Comparison of ENCODE assay signal across 25 mouse cellular contexts in the genomic region with DNA sequence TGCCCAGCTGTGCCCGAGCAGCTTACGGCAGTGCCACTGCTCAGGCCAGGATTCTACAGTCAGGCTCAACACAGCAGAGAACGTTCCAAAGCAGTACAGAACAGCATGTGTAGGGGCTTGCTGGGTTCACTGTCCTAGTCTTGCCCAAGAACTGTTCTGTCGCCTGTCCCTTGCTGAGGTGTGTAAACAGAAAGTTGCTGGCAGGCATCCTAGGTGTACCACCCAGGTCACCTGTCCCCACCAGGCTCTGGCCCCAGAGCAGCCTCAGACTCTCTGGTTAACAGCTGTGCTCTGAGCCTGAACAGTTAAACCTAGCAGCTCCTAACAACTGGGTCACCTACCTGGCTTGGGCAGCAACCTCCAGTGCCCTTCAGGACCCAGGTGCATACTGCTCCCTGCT. TPM values are rescaled to one million over a fixed set of nuclear protein-coding genes. Genes with fewer than 3 reads are reported as not detected.
DNase-seq lines count a peak whose midpoint lies in the region; ATAC-seq and TF ChIP-seq lines count a peak whose summit lies in the region.
"Had no signal": no experiment of that assay in that cellular context is flagged by ENCODE, and none has a peak within 500 bp of the region (broad histone marks: within the 10 kb centered on the region; RNA-seq: fewer than 3 reads in every experiment).

No protein-coding gene starts in this region.

- peaks cover 31% of the 10 kb centered on the region for H3K4me1 ChIP-seq in heart, embryonic 11.5 days (ENCODE audit: control insufficient read depth, insufficient read depth, low read length)
- H3K4me1 ChIP-seq in heart, postnatal 0 days (ENCODE audit: control insufficient read depth, insufficient read depth), result 0 out of 2 replicates have a peak, but pooled peaks cover 6% of the 10 kb centered on the region
- peaks cover 11 to 39% of the 10 kb centered on the region in 2 experiments for H3K4me1 ChIP-seq in MEL (ENCODE audit: control insufficient read depth in 1 of 2, insufficient read depth in 2 of 2, low read length in 2 of 2)
- peaks cover 58% of the 10 kb centered on the region for H3K4me1 ChIP-seq in liver, embryonic 15.5 days (replicated peaks)
- no peaks in the 10 kb centered on the region for H3K4me1 ChIP-seq in midbrain, postnatal 0 days (ENCODE audit: insufficient read depth, low read length)

- no peaks in the 10 kb centered on the region for H3K9me3 ChIP-seq in heart, embryonic 11.5 days (replicated peaks; ENCODE audit: control insufficient read depth, low read length)
- H3K9me3 ChIP-seq in heart, postnatal 0 days (replicated peaks; ENCODE audit: control insufficient read depth, low read length), result no peaks in the 10 kb centered on the region
- no peaks in the 10 kb centered on the region for H3K9me3 ChIP-seq in MEL (replicated peaks; ENCODE audit: insufficient read depth, low read length)
- H3K9me3 ChIP-seq in liver, embryonic 15.5 days (replicated peaks), result no peaks in the 10 kb centered on the region
- H3K9me3 ChIP-seq in midbrain, postnatal 0 days (ENCODE audit: low read length), result no peaks in the 10 kb centered on the region
- H3K9me3 ChIP-seq: forebrain, embryonic 13.5 days; kidney, embryonic 15.5 days; midbrain, embryonic 15.5 days; neural tube, embryonic 13.5 days had no signal

- TF ChIP-seq CTCF in heart, postnatal 0 days (IDR thresholded peaks at IDR 0.05; ENCODE audit: low read depth), result no peak
- 0 out of 6 replicates have a peak, but pooled peaks of 1 of the 3 experiments have one; percentile 15 for TF ChIP-seq CTCF in MEL (IDR thresholded peaks at IDR 0.05 in 2 of 3, conservative IDR thresholded peaks at IDR 0.05 in 1 of 3; ENCODE audit: control insufficient read depth in 1 of 3, insufficient read depth in 1 of 3, low read depth in 2 of 3, low read length in 3 of 3, poor library complexity in 1 of 3, severe bottlenecking in 1 of 3)
- TF ChIP-seq CTCF in midbrain, postnatal 0 days (IDR thresholded peaks at IDR 0.05), result no peak

- no peak for TF ChIP-seq POLR2A in MEL (IDR thresholded peaks at IDR 0.05; ENCODE audit: control insufficient read depth in 1 of 2, insufficient read depth in 1 of 2, low read depth in 1 of 2, low read length in 2 of 2, poor library complexity in 1 of 2)

- DNase-seq in heart, adult 11 months, result no peak
- no peak for DNase-seq in heart, postnatal 0 days (ENCODE audit: low spot score)
- DNase-seq in heart, postnatal 10 days, result no peak
- no peak for DNase-seq in MEL (ENCODE audit: low read depth, low spot score)
- DNase-seq in midbrain, postnatal 0 days (ENCODE audit: low spot score), result no peak
- DNase-seq in frontal cortex, postnatal 10 days (ENCODE audit: low spot score in 2 of 2), result no peak
- DNase-seq: adrenal gland, postnatal 36 days; cerebellum, adult 11-12 months; gastrocnemius, adult 2 months; heart, adult 2 months; kidney, adult 11 months; kidney, postnatal 36 days; layer of hippocampus, postnatal 36 days; lung, embryonic 14.5 days; right cerebral cortex, postnatal 4 days; thymus, adult 2 months; thymus, postnatal 4 days had no signal

- H3K27ac ChIP-seq in heart, embryonic 11.5 days (ENCODE audit: low read depth, low read length), result peak overlapping the region; percentile 62
- H3K27ac ChIP-seq in heart, postnatal 0 days (ENCODE audit: low read depth), result 0 out of 2 replicates have a peak overlapping the region, but pooled peaks have one; percentile 16
- H3K27ac ChIP-seq in MEL (ENCODE audit: control insufficient read depth, low read depth, low read length), result peak overlapping the region; percentile 41
- H3K27ac ChIP-seq in liver, embryonic 15.5 days (replicated peaks), result peak overlapping the region; percentile 94
- H3K27ac ChIP-seq in midbrain, postnatal 0 days (ENCODE audit: low read depth, low read length), result no peak overlapping the region
- H3K27ac ChIP-seq: forebrain, embryonic 13.5 days; gastrocnemius, adult 2 months; heart, adult 2 months; hindbrain, postnatal 0 days; kidney, embryonic 15.5 days; midbrain, embryonic 15.5 days; neural tube, embryonic 13.5 days had no signal

- H3K79me2 ChIP-seq in MEL (ENCODE audit: control insufficient read depth, insufficient read depth, low read length, poor library complexity), result no peaks in the 10 kb centered on the region

- peaks cover 39% of the 10 kb centered on the region for H3K36me3 ChIP-seq in heart, embryonic 11.5 days (ENCODE audit: control insufficient read depth, insufficient read depth, low read length)
- H3K36me3 ChIP-seq in heart, postnatal 0 days (replicated peaks; ENCODE audit: control insufficient read depth, insufficient read depth, low read length), result peaks cover 59% of the 10 kb centered on the region
- peaks cover 8 to 21% of the 10 kb centered on the region in 2 experiments for H3K36me3 ChIP-seq in MEL (ENCODE audit: control insufficient read depth in 1 of 2, insufficient read depth in 2 of 2, low read length in 2 of 2)
- peaks cover 64% of the 10 kb centered on the region for H3K36me3 ChIP-seq in liver, embryonic 15.5 days (replicated peaks)
- peaks cover 52% of the 10 kb centered on the region for H3K36me3 ChIP-seq in midbrain, postnatal 0 days (ENCODE audit: insufficient read depth, low read length)

- H3K4me2 ChIP-seq in heart, embryonic 11.5 days, result no peak overlapping the region
- no peak overlapping the region for H3K4me2 ChIP-seq in heart, postnatal 0 days (ENCODE audit: low read depth, low read length)
- peak overlapping the region; percentile 67; the same call in 1 of the 2 replicates for H3K4me2 ChIP-seq in liver, embryonic 15.5 days
- H3K4me2 ChIP-seq in midbrain, postnatal 0 days (ENCODE audit: low read depth, low read length, poor library complexity, severe bottlenecking), result no peak overlapping the region
- H3K4me2 ChIP-seq: forebrain, embryonic 13.5 days; kidney, embryonic 15.5 days; lung, embryonic 14.5 days; midbrain, embryonic 15.5 days; neural tube, embryonic 13.5 days had no signal

- no peaks in the 10 kb centered on the region for H3K27me3 ChIP-seq in heart, embryonic 11.5 days (ENCODE audit: control insufficient read depth, insufficient read depth, low read length)
- H3K27me3 ChIP-seq in heart, postnatal 0 days (ENCODE audit: control insufficient read depth, insufficient read depth, low read length), result 0 out of 2 replicates have a peak, but pooled peaks cover 5% of the 10 kb centered on the region
- H3K27me3 ChIP-seq in MEL (ENCODE audit: control insufficient read depth in 1 of 2, insufficient read depth in 2 of 2, low read length in 2 of 2), result no peaks in the 10 kb centered on the region
- no peaks in the 10 kb centered on the region for H3K27me3 ChIP-seq in liver, embryonic 15.5 days
- no peaks in the 10 kb centered on the region for H3K27me3 ChIP-seq in midbrain, postnatal 0 days (ENCODE audit: insufficient read depth, low read length)
- H3K27me3 ChIP-seq: forebrain, embryonic 13.5 days; kidney, embryonic 15.5 days; midbrain, embryonic 15.5 days; neural tube, embryonic 13.5 days had no signal

- no peak overlapping the region; the same call in 1 of the 2 replicates for H3K9ac ChIP-seq in heart, embryonic 11.5 days (ENCODE audit: low read depth, low read length)
- no peak overlapping the region for H3K9ac ChIP-seq in heart, postnatal 0 days (replicated peaks; ENCODE audit: low read depth, low read length)
- no peak overlapping the region for H3K9ac ChIP-seq in MEL (ENCODE audit: control insufficient read depth, low read depth, low read length, poor library complexity, severe bottlenecking)
- H3K9ac ChIP-seq in liver, embryonic 15.5 days, result 0 out of 2 replicates have a peak overlapping the region, but pooled peaks have one; percentile 12
- H3K9ac ChIP-seq in midbrain, postnatal 0 days (replicated peaks; ENCODE audit: low read length, poor library complexity, severe bottlenecking), result no peak overlapping the region
- H3K9ac ChIP-seq: forebrain, embryonic 13.5 days; kidney, embryonic 15.5 days; lung, embryonic 14.5 days; midbrain, embryonic 15.5 days; neural tube, embryonic 13.5 days had no signal

- 80% methylated on average over 4 of the region's 4 CpGs for whole genome bisulfite sequencing in heart, embryonic 11.5 days (ENCODE audit: insufficient replicate concordance)
- 79% methylated on average over 4 of the region's 4 CpGs for WGBS in heart, postnatal 0 days
- 69% methylated on average over 4 of the region's 4 CpGs for whole genome bisulfite sequencing in liver, embryonic 15.5 days (ENCODE audit: insufficient replicate concordance)
- whole genome bisulfite sequencing in midbrain, postnatal 0 days, result 90% methylated on average over 4 of the region's 4 CpGs

- intact Hi-C loops in heart, postnatal 10 days (cut with DNase I), result no loop called here

- TF ChIP-seq EP300 in heart, postnatal 0 days (IDR thresholded peaks at IDR 0.05; ENCODE audit: low read depth), result no peak
- TF ChIP-seq EP300 in MEL (IDR thresholded peaks at IDR 0.05; ENCODE audit: low read depth in 1 of 2, low read length in 2 of 2), result no peak

- no peak for ATAC-seq in heart, embryonic 11.5 days (replicated peaks; ENCODE audit: insufficient number of reproducible peaks, low FRiP score, low TSS enrichment)
- no peak for ATAC-seq in heart, postnatal 0 days (ENCODE audit: insufficient read depth, low read depth)
- ATAC-seq in liver, embryonic 15.5 days (ENCODE audit: insufficient read depth), result peak; percentile 16
- no peak for ATAC-seq in midbrain, postnatal 0 days (ENCODE audit: low FRiP score)
- ATAC-seq: forebrain, embryonic 13.5 days; hindbrain, postnatal 0 days; midbrain, embryonic 15.5 days had no signal

- no peak overlapping the region for H3K4me3 ChIP-seq in heart, embryonic 11.5 days (ENCODE audit: low read depth, low read length)
- H3K4me3 ChIP-seq in heart, postnatal 0 days (ENCODE audit: low read depth, low read length), result no peak overlapping the region
- H3K4me3 ChIP-seq in MEL (ENCODE audit: control insufficient read depth in 1 of 2, insufficient read depth in 1 of 2, low read depth in 2 of 2, low read length in 2 of 2), result no peak overlapping the region
- H3K4me3 ChIP-seq in liver, embryonic 15.5 days (replicated peaks), result no peak overlapping the region
- H3K4me3 ChIP-seq in midbrain, postnatal 0 days (ENCODE audit: low read depth, low read length), result no peak overlapping the region
- H3K4me3 ChIP-seq: forebrain, embryonic 13.5 days; gastrocnemius, adult 2 months; heart, adult 2 months; kidney, embryonic 15.5 days; midbrain, embryonic 15.5 days; myocyte; neural tube, embryonic 13.5 days had no signal

- no peak for TF ChIP-seq RAD21 in MEL (IDR thresholded peaks at IDR 0.05; ENCODE audit: low read depth, low read length)

RNA-seq across cellular contexts. Expression of a gene that starts 15.7 kb away (rescaled TPM):
- 165 and 188 TPM in 2 replicates for polyA plus RNA-seq in heart, embryonic 11.5 days (2014; fragmentation: Nextera tagmentation; extraction: Ambion mirVana)
- 131 and 172 TPM in 2 replicates for total RNA-seq in heart, postnatal 0 days (2014; rRNA removed; ENCODE audit: low replicate concordance)
- 85.9 and 88.0 TPM in 2 replicates for polyA plus RNA-seq in heart, postnatal 0 days (2015; fragmentation: Nextera tagmentation; extraction: Ambion mirVana)
- total RNA-seq in heart, postnatal 10 days (2021), result 10 to 100 TPM; 89.4 to 89.9 TPM
- total RNA-seq in MEL (2012; rRNA removed), result 249 and 277 TPM in 2 replicates
- 100 to 1,000 TPM; 111 to 161 TPM for polyA plus RNA-seq in MEL (2012; ENCODE audit: insufficient read depth in 1 of 2, insufficient read length in 2 of 2, low read depth in 1 of 2, low replicate concordance in 2 of 2, missing spikeins in 1 of 2)
- polyA plus RNA-seq in liver, embryonic 15.5 days (2015; fragmentation: Nextera tagmentation; extraction: Ambion mirVana), result 123 and 141 TPM in 2 replicates
- total RNA-seq in midbrain, postnatal 0 days (2014; rRNA removed), result 192 and 199 TPM in 2 replicates
- 131 TPM in 2 replicates for polyA plus RNA-seq in midbrain, postnatal 0 days (2015; fragmentation: Nextera tagmentation; extraction: Ambion mirVana)

RNA-seq across cellular contexts. Expression of a gene that starts 37.8 kb away (rescaled TPM):
- 92.5 and 101 TPM in 2 replicates for polyA plus RNA-seq in heart, embryonic 11.5 days (2014; fragmentation: Nextera tagmentation; extraction: Ambion mirVana)
- total RNA-seq in heart, postnatal 0 days (2014; rRNA removed; ENCODE audit: low replicate concordance), result 12.2 and 27.4 TPM in 2 replicates
- 42.3 and 44.9 TPM in 2 replicates for polyA plus RNA-seq in heart, postnatal 0 days (2015; fragmentation: Nextera tagmentation; extraction: Ambion mirVana)
- 10 to 100 TPM; 21.3 to 23.8 TPM for total RNA-seq in heart, postnatal 10 days (2021)
- total RNA-seq in MEL (2012; rRNA removed), result 232 and 240 TPM in 2 replicates
- polyA plus RNA-seq in MEL (2012; ENCODE audit: insufficient read depth in 1 of 2, insufficient read length in 2 of 2, low read depth in 1 of 2, low replicate concordance in 2 of 2, missing spikeins in 1 of 2), result 100 to 1,000 TPM; 146 to 238 TPM
- polyA plus RNA-seq in liver, embryonic 15.5 days (2015; fragmentation: Nextera tagmentation; extraction: Ambion mirVana), result 68.2 and 73.7 TPM in 2 replicates
- total RNA-seq in midbrain, postnatal 0 days (2014; rRNA removed), result 34.5 and 42.9 TPM in 2 replicates
- polyA plus RNA-seq in midbrain, postnatal 0 days (2015; fragmentation: Nextera tagmentation; extraction: Ambion mirVana), result 67.6 and 73.5 TPM in 2 replicates

RNA-seq across cellular contexts. Expression of a gene that starts 56.7 kb away (rescaled TPM):
- 20.9 and 29.1 TPM in 2 replicates for polyA plus RNA-seq in heart, embryonic 11.5 days (2014; fragmentation: Nextera tagmentation; extraction: Ambion mirVana)
- total RNA-seq in heart, postnatal 0 days (2014; rRNA removed; ENCODE audit: low replicate concordance), result 12.9 and 25.6 TPM in 2 replicates
- 11.3 and 12.8 TPM in 2 replicates for polyA plus RNA-seq in heart, postnatal 0 days (2015; fragmentation: Nextera tagmentation; extraction: Ambion mirVana)
- total RNA-seq in heart, postnatal 10 days (2021), result 10 to 100 TPM in 1 of 2 experiments, 1 to 10 TPM in 1; 9.8 to 11.2 TPM
- total RNA-seq in MEL (2012; rRNA removed), result 26.2 and 27.5 TPM in 2 replicates
- 100 to 1,000 TPM in 1 of 2 experiments, 10 to 100 TPM in 1; 40.7 to 378 TPM for polyA plus RNA-seq in MEL (2012; ENCODE audit: insufficient read depth in 1 of 2, insufficient read length in 2 of 2, low read depth in 1 of 2, low replicate concordance in 2 of 2, missing spikeins in 1 of 2)
- polyA plus RNA-seq in liver, embryonic 15.5 days (2015; fragmentation: Nextera tagmentation; extraction: Ambion mirVana), result 17.1 and 17.9 TPM in 2 replicates
- 23.7 and 26.8 TPM in 2 replicates for total RNA-seq in midbrain, postnatal 0 days (2014; rRNA removed)
- polyA plus RNA-seq in midbrain, postnatal 0 days (2015; fragmentation: Nextera tagmentation; extraction: Ambion mirVana), result 24.4 and 27.8 TPM in 2 replicates
